Mouse (Mus musculus): ENCODE results near the gene Dus2.

- TF ChIP-seq POLR2A (IDR thresholded peaks at IDR 0.05; ENCODE audit: low read depth, low read length) (no peak; the same call in 1 of the 2 replicates), ZC3H11A (IDR thresholded peaks at IDR 0.05; ENCODE audit: low read depth, low read length) (no peak), MAX (IDR thresholded peaks at IDR 0.05; ENCODE audit: low read length) (no peak), NELFE (IDR thresholded peaks at IDR 0.05; ENCODE audit: low read depth, low read length) (no peak), CTCF (conservative IDR thresholded peaks at IDR 0.05 in 1 of 2, IDR thresholded peaks at IDR 0.05 in 1 of 2; ENCODE audit: low read depth in 2 of 2, low read length in 2 of 2) (no peak), MAFK (IDR thresholded peaks at IDR 0.05; ENCODE audit: insufficient replicate concordance, low read length) (no peak), POLR2AphosphoS2 (IDR thresholded peaks at IDR 0.05; ENCODE audit: low read depth, low read length) (no peak), EP300 (IDR thresholded peaks at IDR 0.05; ENCODE audit: low read length) (no peak), CHD1 (IDR thresholded peaks at IDR 0.05; ENCODE audit: low read depth, low read length) (no peak), CHD2 (IDR thresholded peaks at IDR 0.05; ENCODE audit: low read length) (no peak)
Measured at GRCm38 (mm10) chr8:106046872-106047559, 55.9 kb downstream of the Dus2 start.

Data from CH12.LX (cell line).